Mouse (Mus musculus): Measurements from ENCODE around the gene Sh3pxd2a. TPM values are rescaled to one million over a fixed set of nuclear protein-coding genes. Genes with fewer than 3 reads are reported as not detected.
A peak's percentile ranks its signal among the peaks of the same experiment; 100 is the strongest.

Sh3pxd2a gene
- total and polyA plus RNA-seq, 3 experiments, result 1.3 to 4.6 (median 3.2) TPM

GRCm38 (mm10) chr19:47261196-47261595, 203.0 kb downstream of the Sh3pxd2a start:
- H3K4me3 ChIP-seq (replicated peaks in 1 of 3; ENCODE audit: low read depth in 2 of 3, low read length in 2 of 3, poor library complexity in 1 of 3), result no peak overlapping the region
- no peak for DNase-seq (ENCODE audit: extremely low read depth)
- H3K27ac ChIP-seq (ENCODE audit: insufficient read depth, low read depth), result no peak overlapping the region
- in situ Hi-C loops (cut with MboI; ENCODE audit: low pct_ligation_motif_present, low pct_unique_long_range_greater_than_20kb, low sequenced_read_pairs), result loop anchor here (10.0 kb wide), 1 partner anchor 86 kb away; the partner anchor contains the start of gene Neurl1a
- no peaks in the 10 kb centered on the region for H3K4me1 ChIP-seq (ENCODE audit: control insufficient read depth in 1 of 2, insufficient read depth in 2 of 2)
- H3K27me3 ChIP-seq (replicated peaks), result no peaks in the 10 kb centered on the region
- H3K79me2 ChIP-seq (replicated peaks; ENCODE audit: control insufficient read depth, extremely low read depth, insufficient read depth, poor library complexity, severe bottlenecking), result no peaks in the 10 kb centered on the region
- H3K36me3 ChIP-seq (replicated peaks in 1 of 2; ENCODE audit: control insufficient read depth in 1 of 2, insufficient read depth in 1 of 2, low read length in 1 of 2), result peaks cover 0 to 8% of the 10 kb centered on the region in 2 experiments
- H3K9me3 ChIP-seq (replicated peaks; ENCODE audit: low read length), result peaks cover 5% of the 10 kb centered on the region
- dilution Hi-C loops (cut with MboI; ENCODE audit: extremely low pct_ligation_motif_present, extremely low pct_unique_long_range_greater_than_20kb, low sequenced_read_pairs), result no loop called here
- H3K9ac ChIP-seq (ENCODE audit: insufficient read depth, low read depth), result no peak overlapping the region
- TF ChIP-seq BHLHE40 (IDR thresholded peaks at IDR 0.05; ENCODE audit: low read depth, low read length) (no peak), PAX5 (IDR thresholded peaks at IDR 0.05; ENCODE audit: low read length) (no peak), SIN3A (IDR thresholded peaks at IDR 0.05; ENCODE audit: low read length) (no peak), JUND (conservative IDR thresholded peaks at IDR 0.05; ENCODE audit: low read depth, low read length) (no peak), POLR2AphosphoS2 (IDR thresholded peaks at IDR 0.05; ENCODE audit: low read depth, low read length) (no peak), MXI1 (IDR thresholded peaks at IDR 0.05; ENCODE audit: low read depth, low read length) (no peak), CHD2 (IDR thresholded peaks at IDR 0.05; ENCODE audit: low read length) (no peak), TBP (conservative IDR thresholded peaks at IDR 0.05; ENCODE audit: low read depth, low read length) (no peak), MEF2A (IDR thresholded peaks at IDR 0.05; ENCODE audit: borderline replicate concordance, low read depth, low read length) (no peak), RCOR1 (conservative IDR thresholded peaks at IDR 0.05; ENCODE audit: low read depth, low read length) (no peak), ZKSCAN1 (IDR thresholded peaks at IDR 0.05; ENCODE audit: borderline replicate concordance, low read depth, low read length) (no peak), USF1 (IDR thresholded peaks at IDR 0.05; ENCODE audit: low read depth, low read length) (no peak), CHD1 (IDR thresholded peaks at IDR 0.05; ENCODE audit: low read depth, low read length) (no peak), HCFC1 (IDR thresholded peaks at IDR 0.05; ENCODE audit: low read depth, low read length) (no peak), TCF12 (IDR thresholded peaks at IDR 0.05; ENCODE audit: low read depth, low read length) (no peak), NELFE (IDR thresholded peaks at IDR 0.05; ENCODE audit: low read depth, low read length) (no peak), GABPA (IDR thresholded peaks at IDR 0.05; ENCODE audit: insufficient replicate concordance, low read depth, low read length) (no peak), USF2 (conservative IDR thresholded peaks at IDR 0.05; ENCODE audit: low read depth, low read length) (no peak)
- no peak overlapping the region for H3K4me2 ChIP-seq (ENCODE audit: insufficient read depth, low read depth, poor library complexity, severe bottlenecking)

- in situ Hi-C loops (cut with MboI; ENCODE audit: low pct_ligation_motif_present, low pct_unique_long_range_greater_than_20kb, low sequenced_read_pairs), result no loop called here
- dilution Hi-C loops (cut with MboI; ENCODE audit: extremely low pct_ligation_motif_present, extremely low pct_unique_long_range_greater_than_20kb, low sequenced_read_pairs), result no loop called here
Observed at GRCm38 (mm10) chr19:47259581-47259980, 204.6 kb downstream of the Sh3pxd2a start.

More at GRCm38 (mm10) chr19:47259581-47259980, 204.6 kb downstream of the Sh3pxd2a start:
- Histone ChIP-seq H3K4me2 (ENCODE audit: insufficient read depth, low read depth, poor library complexity, severe bottlenecking) (no peak overlapping the region), H3K27ac (ENCODE audit: insufficient read depth, low read depth) (no peak overlapping the region), H3K4me1 (ENCODE audit: control insufficient read depth in 1 of 2, insufficient read depth in 2 of 2) (no peaks in the 10 kb centered on the region), H3K27me3 (replicated peaks) (no peaks in the 10 kb centered on the region), H3K4me3 (replicated peaks in 1 of 3; ENCODE audit: low read depth in 2 of 3, low read length in 2 of 3, poor library complexity in 1 of 3) (no peak overlapping the region), H3K36me3 (replicated peaks in 1 of 2; ENCODE audit: control insufficient read depth in 1 of 2, insufficient read depth in 1 of 2, low read length in 1 of 2) (no peaks in the 10 kb centered on the region), H3K9ac (ENCODE audit: insufficient read depth, low read depth) (no peak overlapping the region), H3K79me2 (replicated peaks; ENCODE audit: control insufficient read depth, extremely low read depth, insufficient read depth, poor library complexity, severe bottlenecking) (no peaks in the 10 kb centered on the region), H3K9me3 (replicated peaks; ENCODE audit: low read length) (peaks cover 17% of the 10 kb centered on the region)
- DNase-seq (ENCODE audit: extremely low read depth), result peak; percentile 44
- TF ChIP-seq CTCF (conservative IDR thresholded peaks at IDR 0.05 in 1 of 2, IDR thresholded peaks at IDR 0.05 in 1 of 2; ENCODE audit: low read depth in 2 of 2, low read length in 2 of 2) (peak; percentile 66 to 76), RAD21 (IDR thresholded peaks at IDR 0.05; ENCODE audit: low read depth, low read length) (peak; percentile 58), CHD2 (IDR thresholded peaks at IDR 0.05; ENCODE audit: low read length) (no peak), SMC3 (IDR thresholded peaks at IDR 0.05; ENCODE audit: low read depth, low read length) (peak; percentile 57)

Measured in CH12.LX (cell line).